Mouse (Mus musculus) liver, embryonic 16.5 days (tissue): ENCODE measurements around the gene Ube2c. TPM values are rescaled to one million over a fixed set of nuclear protein-coding genes. Genes with fewer than 3 reads are reported as not detected.

Experiments used
- ATAC-seq: fragments of 200-750 bp; cut with Nextera tagmentation; 2 replicates; pipeline ENCODE4 v1.8.0; 2017; ENCODE audit warnings: low read depth, mild to moderate bottlenecking, moderate number of reproducible peaks, moderate library complexity
- H3K27ac ChIP-seq: fragments of 300-500 bp; sonication (generic); 2 replicates; pipeline ENCODE4 v1.5.1; 2014; ENCODE audit warnings: mild to moderate bottlenecking, low read length
- H3K27me3 ChIP-seq: fragments of 300-500 bp; sonication (generic); 2 replicates; pipeline ENCODE4 v1.6.1; 2014; ENCODE audit warnings: low read depth, low read length, mixed read lengths; ENCODE audit not compliant: control insufficient read depth, insufficient read depth
- H3K36me3 ChIP-seq: fragments of 300-500 bp; sonication (generic); 2 replicates; pipeline ENCODE4 v1.6.1; 2014; ENCODE audit warnings: mild to moderate bottlenecking; ENCODE audit not compliant: control insufficient read depth, insufficient read depth
- H3K4me1 ChIP-seq: fragments of 300-500 bp; sonication (generic); 2 replicates; pipeline ENCODE4 v1.6.1; 2014; ENCODE audit warnings: low read depth, low read length, mixed read lengths; ENCODE audit not compliant: control insufficient read depth
- H3K4me2 ChIP-seq: fragments of 300-500 bp; sonication (generic); 2 replicates; pipeline ENCODE4 v1.6.1; 2014; ENCODE audit warnings: low read depth, low read length, mixed read lengths
- H3K4me3 ChIP-seq: fragments of 300-500 bp; sonication (generic); 2 replicates; pipeline ENCODE4 v1.5.1; 2014; ENCODE audit warnings: low read depth, mild to moderate bottlenecking, low read length
- H3K9ac ChIP-seq: fragments of 300-500 bp; sonication (generic); 2 replicates; pipeline ENCODE4 v1.6.1; 2014; ENCODE audit warnings: low read depth, low read length
- H3K9me3 ChIP-seq: fragments of 300-500 bp; sonication (generic); replicated peaks from 2 replicates; pipeline ENCODE4 v1.6.1; 2016; ENCODE audit warnings: low read length; ENCODE audit not compliant: control insufficient read depth
- WGBS: fragments of 180-500 bp; shearing (Covaris S2); extraction: QIAGEN DNeasy Blood & Tissue Kit; methylation state at CpG from one replicate; pipeline ENCODE4 v1.1.7; 2014; ENCODE audit not compliant: insufficient replicate concordance; 5-methylcytosine and 5-hydroxymethylcytosine counted together
- polyA plus RNA-seq: library from polyadenylated mRNA; unstranded; fragments of >200 nt; fragmentation: Nextera tagmentation; extraction: Ambion mirVana; gene quantifications from 2 replicates; pipeline ENCODE4 v1.2.1, GENCODE M21; 2015

The Ube2c gene
- polyA plus RNA-seq, result 632 and 661 TPM in 2 replicates

GRCm38 (mm10) chr2:164769258-164770037, at the start of gene Ube2c:
Ube2c (plus strand) TSS chr2:164769898.
- peak within 1 kb of the TSS; percentile 78 for H3K9ac ChIP-seq
- ATAC-seq, result peak; percentile 95
- H3K4me2 ChIP-seq, result peak within 1 kb of the TSS; percentile 80
- peak within 1 kb of the TSS; percentile 69 for H3K4me3 ChIP-seq
- no peaks in the 10 kb centered on the region for H3K9me3 ChIP-seq
- peaks cover 41% of the 10 kb centered on the region for H3K4me1 ChIP-seq
- peaks cover 66% of the 10 kb centered on the region for H3K36me3 ChIP-seq
- WGBS, result 1% methylated on average over 53 of the region's 53 CpGs
- peak within 1 kb of the TSS; percentile 92 for H3K27ac ChIP-seq
- no peaks in the 10 kb centered on the region for H3K27me3 ChIP-seq

GRCm38 (mm10) chr2:164723276-164723675, 46.4 kb upstream of the Ube2c start:
- Histone ChIP-seq H3K4me3 (no peak overlapping the region), H3K27ac (no peak overlapping the region)
- WGBS, result 56% methylated on average over 4 of the region's 4 CpGs

GRCm38 (mm10) chr2:164725895-164726619, 43.6 kb upstream of the Ube2c start:
- H3K9ac ChIP-seq, result no peak overlapping the region
- H3K4me2 ChIP-seq, result no peak overlapping the region
- H3K27ac ChIP-seq, result no peak overlapping the region
- H3K36me3 ChIP-seq, result no peaks in the 10 kb centered on the region
- no peaks in the 10 kb centered on the region for H3K27me3 ChIP-seq
- H3K9me3 ChIP-seq, result no peaks in the 10 kb centered on the region
- 17% methylated on average over 6 of the region's 6 CpGs for WGBS
- no peaks in the 10 kb centered on the region for H3K4me1 ChIP-seq
- 0 out of 2 replicates have a peak, but pooled peaks have one; percentile 50 for ATAC-seq
- no peak overlapping the region for H3K4me3 ChIP-seq

More at GRCm38 (mm10) chr2:164723276-164723675, 46.4 kb upstream of the Ube2c start:
- Histone ChIP-seq H3K4me1 (no peaks in the 10 kb centered on the region), H3K9me3 (no peaks in the 10 kb centered on the region), H3K4me2 (no peak overlapping the region), H3K9ac (no peak overlapping the region), H3K27me3 (no peaks in the 10 kb centered on the region), H3K36me3 (no peaks in the 10 kb centered on the region)
- ATAC-seq, result no peak

DNA sequence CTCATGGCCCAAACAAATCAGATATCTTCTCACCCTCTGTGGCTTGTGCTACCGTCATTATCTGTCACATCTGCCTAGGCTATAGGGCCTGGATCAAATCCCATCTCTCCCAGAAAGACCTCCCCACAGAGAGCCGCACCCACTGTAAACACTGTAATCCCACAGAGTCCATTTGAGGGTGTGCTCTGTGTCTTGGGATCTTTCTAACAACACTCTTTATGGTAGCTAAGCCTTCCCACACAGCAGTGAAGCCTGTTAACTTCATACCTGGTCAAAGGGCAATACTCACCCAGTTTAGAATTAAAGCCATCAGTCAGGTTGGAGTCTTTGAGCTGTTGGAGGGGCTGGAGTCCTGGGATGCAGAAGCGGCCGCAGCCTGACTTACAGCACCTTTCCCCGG, 38.0 kb upstream of the Ube2c start:
- Histone ChIP-seq H3K36me3 (no peaks in the 10 kb centered on the region), H3K9ac (no peak overlapping the region), H3K27ac (no peak overlapping the region), H3K9me3 (no peaks in the 10 kb centered on the region), H3K27me3 (no peaks in the 10 kb centered on the region), H3K4me1 (no peaks in the 10 kb centered on the region), H3K4me2 (no peak overlapping the region), H3K4me3 (no peak overlapping the region)
- ATAC-seq, result no peak
- 66% methylated on average over 5 of the region's 5 CpGs for WGBS

- no peaks in the 10 kb centered on the region for H3K4me1 ChIP-seq
- H3K9me3 ChIP-seq, result no peaks in the 10 kb centered on the region
- WGBS, result 53% methylated on average over 2 of the region's 2 CpGs
- H3K27ac ChIP-seq, result no peak overlapping the region
- H3K27me3 ChIP-seq, result no peaks in the 10 kb centered on the region
- H3K4me3 ChIP-seq, result no peak overlapping the region
- no peaks in the 10 kb centered on the region for H3K36me3 ChIP-seq
- H3K9ac ChIP-seq, result no peak overlapping the region
- no peak for ATAC-seq
- H3K4me2 ChIP-seq, result no peak overlapping the region
Observed at GRCm38 (mm10) chr2:164733259-164733658, 36.4 kb upstream of the Ube2c start.

- no peaks in the 10 kb centered on the region for H3K36me3 ChIP-seq
- no peak overlapping the region for H3K27ac ChIP-seq
- ATAC-seq, result no peak
- WGBS, result 63% methylated on average over 5 of the region's 5 CpGs
- no peak overlapping the region for H3K9ac ChIP-seq
- no peaks in the 10 kb centered on the region for H3K9me3 ChIP-seq
- H3K4me2 ChIP-seq, result no peak overlapping the region
- no peak overlapping the region for H3K4me3 ChIP-seq
- H3K27me3 ChIP-seq, result no peaks in the 10 kb centered on the region
- H3K4me1 ChIP-seq, result no peaks in the 10 kb centered on the region
Observed at GRCm38 (mm10) chr2:164734839-164735238, 34.9 kb upstream of the Ube2c start.

GRCm38 (mm10) chr2:164735446-164735845, 34.3 kb upstream of the Ube2c start:
- no peak overlapping the region for H3K9ac ChIP-seq
- H3K4me1 ChIP-seq, result no peaks in the 10 kb centered on the region
- no peak for ATAC-seq
- H3K4me3 ChIP-seq, result no peak overlapping the region
- no peaks in the 10 kb centered on the region for H3K36me3 ChIP-seq
- no peaks in the 10 kb centered on the region for H3K9me3 ChIP-seq
- no peak overlapping the region for H3K4me2 ChIP-seq
- H3K27me3 ChIP-seq, result peaks cover 2% of the 10 kb centered on the region; the same call in 1 of the 2 replicates
- no peak overlapping the region for H3K27ac ChIP-seq
- WGBS, result 64% methylated on average over 5 of the region's 5 CpGs

- H3K9ac ChIP-seq, result no peak overlapping the region
Observed at GRCm38 (mm10) chr2:164737377-164738090, 32.2 kb upstream of the Ube2c start.

More at GRCm38 (mm10) chr2:164737377-164738090, 32.2 kb upstream of the Ube2c start:
- ATAC-seq, result peak; percentile 26; the same call in 1 of the 2 replicates
- 50% methylated on average over 3 of the region's 3 CpGs for WGBS
- no peak overlapping the region for H3K4me2 ChIP-seq
- H3K27me3 ChIP-seq, result peaks cover 2% of the 10 kb centered on the region; the same call in 1 of the 2 replicates
- no peak overlapping the region for H3K4me3 ChIP-seq
- no peaks in the 10 kb centered on the region for H3K36me3 ChIP-seq
- no peaks in the 10 kb centered on the region for H3K4me1 ChIP-seq
- H3K27ac ChIP-seq, result no peak overlapping the region
- H3K9me3 ChIP-seq, result no peaks in the 10 kb centered on the region
